Mouse (Mus musculus): Measurements from ENCODE around the gene Hunk. TPM values are rescaled to one million over a fixed set of nuclear protein-coding genes. Genes with fewer than 3 reads are reported as not detected.

Gene Hunk
- 0.72 and 0.81 TPM in 2 replicates for polyA plus RNA-seq (2012; rRNA removed; ENCODE audit: low replicate concordance)

GRCm38 (mm10) chr16:90385688-90386513 is at the start of gene Hunk:
Hunk (plus strand) TSS chr16:90386013.

Other genes with a start within 250 kb of the Hunk start
- 2.7 and 4.5 TPM in 2 replicates for gene Tiam1, start 242.2 kb upstream of the Hunk start, polyA plus RNA-seq (2012; rRNA removed; ENCODE audit: low replicate concordance)
- 475 and 576 TPM in 2 replicates for gene Sod1, start 165.3 kb upstream of the Hunk start, polyA plus RNA-seq (2012; rRNA removed; ENCODE audit: low replicate concordance)
- 37.0 and 68.9 TPM in 2 replicates for gene Scaf4, start 101.5 kb upstream of the Hunk start, polyA plus RNA-seq (2012; rRNA removed; ENCODE audit: low replicate concordance)